Mouse (Mus musculus): Measurements from ENCODE around the gene Plppr1.
"Not testable (repeated sequence)": the region's sequence is repeated elsewhere in the genome, so short reads cannot be mapped to it uniquely, and the experiment has no call there.

DNA sequence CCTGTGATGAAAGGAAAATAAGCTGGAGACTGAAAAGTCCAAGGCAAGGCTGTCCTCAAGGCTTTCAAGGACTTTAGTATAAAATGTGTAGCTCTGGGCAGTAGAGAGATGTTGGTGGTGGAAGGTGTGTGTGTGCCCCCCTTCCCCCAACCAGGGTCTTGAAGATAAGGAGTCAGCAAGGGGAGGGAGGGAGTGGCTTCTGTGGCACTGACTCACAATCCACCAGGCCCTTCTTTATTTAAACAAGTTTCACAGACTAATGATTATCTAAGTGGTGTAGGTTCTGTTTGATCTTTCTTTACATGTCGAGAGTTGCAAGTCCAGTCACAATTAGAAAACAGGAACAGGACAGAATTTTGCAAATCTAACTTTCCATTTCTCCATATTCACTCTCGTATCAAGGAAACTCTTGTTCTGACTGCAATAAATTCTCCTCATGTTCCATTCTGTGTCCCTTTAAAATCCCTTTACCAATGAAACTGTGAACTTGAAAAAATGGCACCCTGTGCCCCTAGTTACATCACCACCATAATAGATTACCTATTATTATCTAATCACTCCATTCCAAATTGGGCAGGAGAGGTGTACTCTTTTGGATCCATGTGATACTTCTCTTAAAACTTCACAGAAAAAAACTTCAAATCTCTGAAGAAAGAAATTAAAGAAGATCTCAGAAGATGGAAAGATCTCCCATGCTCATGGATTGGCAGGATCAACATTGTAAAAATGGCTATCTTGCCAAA is 324.7 kb downstream of the Plppr1 start:
- TF ChIP-seq GATA1 (IDR thresholded peaks at IDR 0.05; ENCODE audit: borderline replicate concordance, low read length); FLI1 (IDR thresholded peaks at IDR 0.05; ENCODE audit: low read length): not testable (repeated sequence)

All from megakaryocyte, embryonic 14.5 days (primary cell).